Mouse (Mus musculus) stomach, embryonic 16.5 days (tissue): ENCODE measurements around the gene Klri2. TPM values are rescaled to one million over a fixed set of nuclear protein-coding genes. Genes with fewer than 3 reads are reported as not detected.
"Not testable (repeated sequence)": the region's sequence is repeated elsewhere in the genome, so short reads cannot be mapped to it uniquely, and the experiment has no call there.

ENCODE experiments used
- ATAC-seq: fragments of 200-750 bp; cut with Nextera tagmentation; 2 replicates; pipeline ENCODE4 v1.8.0; 2017; ENCODE audit warnings: moderate number of reproducible peaks, moderate TSS enrichment; ENCODE audit not compliant: insufficient read depth, low FRiP score
- H3K27ac ChIP-seq: fragments of 300-500 bp; sonication (generic); 2 replicates; pipeline ENCODE4 v1.5.1; 2014; ENCODE audit warnings: low read length
- H3K27me3 ChIP-seq: fragments of 300-500 bp; sonication (generic); 2 replicates; pipeline ENCODE4 v1.6.1; 2014; ENCODE audit warnings: low read length, control low read depth, mixed read lengths; ENCODE audit not compliant: control insufficient read depth, insufficient read depth
- H3K36me3 ChIP-seq: fragments of 300-500 bp; sonication (generic); 2 replicates; pipeline ENCODE4 v1.6.1; 2014; ENCODE audit warnings: low read length; ENCODE audit not compliant: control insufficient read depth, insufficient read depth
- H3K4me1 ChIP-seq: fragments of 300-500 bp; sonication (generic); 2 replicates; pipeline ENCODE4 v1.6.1; 2014; ENCODE audit warnings: low read length, control low read depth, mixed read lengths; ENCODE audit not compliant: control insufficient read depth, insufficient read depth
- H3K4me2 ChIP-seq: fragments of 300-500 bp; sonication (generic); 2 replicates; pipeline ENCODE4 v1.6.1; 2014; ENCODE audit warnings: low read depth, low read length, mixed read lengths
- H3K4me3 ChIP-seq: fragments of 300-500 bp; sonication (generic); replicated peaks from 2 replicates; pipeline ENCODE4 v1.5.1; 2014; ENCODE audit warnings: mild to moderate bottlenecking, low read length
- H3K9ac ChIP-seq: fragments of 300-500 bp; sonication (generic); 2 replicates; pipeline ENCODE4 v1.6.1; 2014; ENCODE audit warnings: low read length
- H3K9me3 ChIP-seq: fragments of 300-500 bp; sonication (generic); replicated peaks from 2 replicates; pipeline ENCODE4 v1.6.1; 2016; ENCODE audit warnings: low read length, control low read depth; ENCODE audit not compliant: control insufficient read depth
- WGBS: fragments of 180-500 bp; shearing (Covaris S2); extraction: QIAGEN DNeasy Blood & Tissue Kit; methylation state at CpG from one replicate; pipeline ENCODE4 v1.1.7; 2014; 5-methylcytosine and 5-hydroxymethylcytosine counted together
- microRNA-seq: library from miRNA; unstranded; fragments of <30 nt; microRNA quantifications from one replicate; pipeline ENCODE4, GENCODE M21; 2016
- polyA plus RNA-seq: library from polyadenylated mRNA; unstranded; fragments of >200 nt; fragmentation: Nextera tagmentation; extraction: Ambion mirVana; gene quantifications from 2 replicates; pipeline ENCODE4 v1.2.1, GENCODE M21; 2015

The Klri2 gene
- polyA plus RNA-seq, 1 experiment from 2014 or later: 0.08 TPM

DNA sequence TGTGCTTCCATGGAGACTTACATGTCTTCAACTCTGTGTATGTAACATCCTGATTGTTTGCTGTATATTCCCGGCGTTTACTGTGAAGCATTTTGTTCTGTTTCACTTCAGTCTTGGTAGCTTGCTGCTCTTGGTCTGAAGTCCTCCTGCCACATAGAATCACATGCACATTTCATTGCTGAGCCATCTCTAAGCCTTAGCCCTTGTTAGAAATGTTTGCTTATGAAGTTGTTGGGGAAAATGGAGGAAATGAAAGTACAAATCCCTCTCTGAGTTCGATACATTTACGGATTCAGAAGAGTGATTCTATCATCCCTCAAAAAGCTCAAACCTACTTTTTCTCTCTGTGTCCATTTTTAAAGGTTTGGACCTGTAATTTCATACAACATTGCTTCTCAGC, 23.3 kb downstream of the Klri2 start, which contains the start of gene Klri1:
TSS of gene Klri1 (minus strand) at position 101 of the 400 bp plus-strand sequence.
- 84% methylated on average over 4 of the region's 4 CpGs for WGBS
- H3K27ac ChIP-seq: no peak within 1 kb of the TSS
- H3K4me2 ChIP-seq: no peak within 1 kb of the TSS
- no peaks in the 10 kb centered on the region for H3K36me3 ChIP-seq
- H3K4me1 ChIP-seq: no peaks in the 10 kb centered on the region
- no peak for ATAC-seq
- H3K9ac ChIP-seq: no peak within 1 kb of the TSS
- H3K27me3 ChIP-seq: no peaks in the 10 kb centered on the region
- no peak within 1 kb of the TSS for H3K4me3 ChIP-seq
- H3K9me3 ChIP-seq: no peaks in the 10 kb centered on the region

DNA sequence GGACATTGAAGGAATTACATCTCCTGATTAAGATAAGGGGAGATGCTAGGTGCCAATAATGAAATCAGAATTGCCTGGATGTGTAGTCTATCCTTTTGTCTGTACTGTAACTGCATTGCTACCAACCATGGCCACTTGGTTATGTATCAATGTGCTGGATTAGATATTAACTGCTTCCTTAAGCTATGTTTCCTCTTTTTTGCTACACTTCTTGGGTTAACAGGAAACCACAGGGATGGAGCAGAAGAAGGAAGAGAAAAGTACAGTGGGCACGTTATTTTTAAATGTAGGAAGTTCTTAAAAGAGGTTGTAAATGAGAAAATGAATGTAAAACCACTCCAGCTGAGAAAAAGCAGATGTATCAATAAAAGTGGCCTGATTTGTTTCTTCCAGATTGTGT, 26.7 kb downstream of the Klri2 start:
- 26% methylated on average over 1 of the region's 1 CpGs for WGBS
- Histone ChIP-seq H3K27ac (no peak overlapping the region), H3K9ac (no peak overlapping the region), H3K4me2 (no peak overlapping the region), H3K36me3 (no peaks in the 10 kb centered on the region), H3K27me3 (no peaks in the 10 kb centered on the region), H3K4me1 (no peaks in the 10 kb centered on the region), H3K9me3 (no peaks in the 10 kb centered on the region), H3K4me3 (no peak overlapping the region)
- no peak for ATAC-seq

DNA sequence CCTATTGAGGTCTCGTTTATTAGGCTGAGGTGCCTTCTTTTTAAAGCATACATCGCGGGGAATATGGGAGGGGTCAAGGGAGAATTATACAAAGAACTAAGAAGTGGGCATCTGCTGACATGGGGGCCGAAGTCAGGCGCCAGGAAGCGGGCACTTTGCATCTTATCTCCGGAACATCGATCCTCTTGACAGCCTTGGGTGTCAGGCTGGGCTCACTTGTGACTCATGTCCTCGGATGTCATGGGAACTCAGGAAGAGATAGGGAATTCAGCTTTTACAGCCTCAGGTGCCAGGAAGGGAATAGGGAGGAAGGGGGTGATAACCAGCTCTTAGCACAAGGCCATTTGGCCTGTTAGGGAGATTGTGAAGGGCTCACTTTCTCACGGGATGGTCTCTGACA, 48.8 kb downstream of the Klri2 start:
- not testable (repeated sequence) for H3K4me2 ChIP-seq, ATAC-seq, H3K36me3 ChIP-seq, H3K9me3 ChIP-seq, H3K27ac ChIP-seq, H3K4me1 ChIP-seq, H3K9ac ChIP-seq, H3K4me3 ChIP-seq, H3K27me3 ChIP-seq
- 69% methylated on average over 10 of the region's 10 CpGs for WGBS

DNA sequence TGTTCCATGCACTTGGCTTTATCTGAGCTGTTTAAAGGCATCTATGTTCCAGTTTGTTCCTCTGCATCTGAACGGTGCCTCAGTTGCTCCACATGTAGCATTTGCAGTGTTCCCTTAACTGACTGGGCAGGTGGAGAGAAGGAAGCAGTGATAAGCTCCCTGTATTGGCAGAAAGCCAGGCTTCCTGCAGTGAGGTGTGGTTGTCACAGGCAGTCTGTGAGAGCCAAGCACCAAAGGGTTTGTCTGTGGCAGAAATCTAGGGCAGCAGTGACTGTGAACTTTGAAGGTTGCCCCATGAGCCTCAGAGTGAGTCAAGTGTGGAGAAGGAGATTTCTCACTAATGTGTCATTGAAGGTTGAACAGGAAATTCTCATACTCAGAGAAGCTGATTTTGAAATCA, 59.9 kb downstream of the Klri2 start:
- no peak overlapping the region for H3K4me2 ChIP-seq
- no peaks in the 10 kb centered on the region for H3K9me3 ChIP-seq
- no peak overlapping the region for H3K4me3 ChIP-seq
- no peaks in the 10 kb centered on the region for H3K36me3 ChIP-seq
- no peaks in the 10 kb centered on the region for H3K4me1 ChIP-seq
- ATAC-seq: peak; percentile 74; the same call in 1 of the 2 replicates
- no peaks in the 10 kb centered on the region for H3K27me3 ChIP-seq
- 59% methylated on average over 1 of the region's 1 CpGs for WGBS
- H3K27ac ChIP-seq: no peak overlapping the region
- no peak overlapping the region for H3K9ac ChIP-seq

Small RNA genes lying within 50 kb of the gene (microRNA-seq; reads per million reads assigned to microRNA genes)
- not detected for gene Mir680-1

Other genes starting within 250 kb of the Klri2 start
- 0.07 and 0.15 TPM in 2 replicates for gene Olr1, start 233.3 kb downstream of the Klri2 start, polyA plus RNA-seq
- gene Tmem52b, start 227.9 kb downstream of the Klri2 start, polyA plus RNA-seq: not detected in 2 replicates
- gene Gabarapl1, start 207.3 kb downstream of the Klri2 start, polyA plus RNA-seq: 42.8 and 44.6 TPM in 2 replicates
- gene Klre1, start 162.6 kb downstream of the Klri2 start, polyA plus RNA-seq: not detected in 2 replicates
- gene Klrd1, start 148.7 kb downstream of the Klri2 start, polyA plus RNA-seq: 0.76 and 1.1 TPM in 2 replicates
- 0.14 and 0.45 TPM in 2 replicates for gene Klrk1, start 116.6 kb downstream of the Klri2 start, polyA plus RNA-seq
- not detected in 2 replicates for gene Klrc3, start 97.1 kb downstream of the Klri2 start, polyA plus RNA-seq
- gene Klrc2, start 79.8 kb downstream of the Klri2 start, polyA plus RNA-seq: not detected in 2 replicates
- gene Klrc1, start 61.5 kb downstream of the Klri2 start, polyA plus RNA-seq: 0.10 and 0.15 TPM in 2 replicates
- gene Klri1, start 23.4 kb downstream of the Klri2 start, polyA plus RNA-seq: not detected in 2 replicates
- gene Gm156, start 43.8 kb upstream of the Klri2 start, polyA plus RNA-seq: not detected in 2 replicates
- gene Gm17631, start 122.2 kb upstream of the Klri2 start, polyA plus RNA-seq: not detected in 2 replicates
- 0.22 and 0.26 TPM in 2 replicates for gene Klra17, start 136.2 kb upstream of the Klri2 start, polyA plus RNA-seq
- gene Klra5, start 177.2 kb upstream of the Klri2 start, polyA plus RNA-seq: not detected in 2 replicates